Mouse (Mus musculus) thymus, adult 2 months (tissue): ENCODE data around the gene Syne2.

ENCODE experiments used
- CTCF ChIP-seq: fragments of 200-500 bp; IDR thresholded peaks from 2 replicates; pipeline ENCODE4 v1.5.1; 2012; ENCODE audit warnings: mild to moderate bottlenecking, control low read depth, low read length, moderate library complexity, borderline replicate concordance; ENCODE audit not compliant: control insufficient read depth, poor library complexity, insufficient read depth; ENCODE audit errors: extremely low read depth
- POLR2A ChIP-seq: fragments of 200-500 bp; IDR thresholded peaks from 2 replicates; pipeline ENCODE4 v1.6.1; 2012; ENCODE audit warnings: mild to moderate bottlenecking, low read length, control low read depth, moderate library complexity; ENCODE audit not compliant: control insufficient read depth, poor library complexity, insufficient read depth; ENCODE audit errors: extremely low read depth

GRCm38 (mm10) chr12:75813766-75814165, 4.2 kb upstream of the Syne2 start:
- TF ChIP-seq POLR2A (no peak), CTCF (no peak)
